Mouse (Mus musculus): Measurements from ENCODE around the gene Cmtm7.

GRCm38 (mm10) chr9:114761848-114762247, 19.8 kb downstream of the Cmtm7 start:
- TF ChIP-seq CTCF (IDR thresholded peaks at IDR 0.05; ENCODE audit: borderline replicate concordance, control insufficient read depth, extremely low read depth, insufficient read depth, low read length, poor library complexity) (no peak), POLR2A (IDR thresholded peaks at IDR 0.05; ENCODE audit: control insufficient read depth, extremely low read depth, insufficient read depth, low read length, poor library complexity) (no peak)
